Mouse (Mus musculus): ENCODE results near the gene Gnat2. TPM values are rescaled to one million over a fixed set of nuclear protein-coding genes. Genes with fewer than 3 reads are reported as not detected.

The Gnat2 gene
- polyA plus RNA-seq, 1 experiment, result 1.1 TPM

- Histone ChIP-seq H3K79me3 (ENCODE audit: low read depth) (peaks cover 80% of the 10 kb centered on the region), H3K79me2 (ENCODE audit: control insufficient read depth, insufficient read depth) (peaks cover 100% of the 10 kb centered on the region), H3K36me3 (ENCODE audit: control insufficient read depth, insufficient read depth) (peaks cover 13% of the 10 kb centered on the region), H3ac (ENCODE audit: control insufficient read depth, insufficient read length, low read depth) (no peak overlapping the region), H3K27me3 (ENCODE audit: control insufficient read depth, insufficient read depth, insufficient read length) (no peaks in the 10 kb centered on the region), H3K4me3 (ENCODE audit: insufficient read depth, poor library complexity, severe bottlenecking) (no peak overlapping the region)
- TF ChIP-seq MAX (IDR thresholded peaks at IDR 0.05) (no peak), CEBPB (IDR thresholded peaks at IDR 0.05; ENCODE audit: low read depth) (no peak), CTCF (IDR thresholded peaks at IDR 0.05; ENCODE audit: control insufficient read depth, insufficient read depth, insufficient read length) (no peak), MYOD1 (IDR thresholded peaks at IDR 0.05; ENCODE audit: control insufficient read depth, insufficient read length, low read depth) (no peak), MYOG (IDR thresholded peaks at IDR 0.05; ENCODE audit: control insufficient read depth, extremely low read depth, insufficient read length) (no peak), USF1 (IDR thresholded peaks at IDR 0.05; ENCODE audit: low read depth) (no peak), FOSL1 (IDR thresholded peaks at IDR 0.05; ENCODE audit: insufficient read depth, low read length, poor library complexity, severe bottlenecking) (no peak)
Measured at GRCm38 (mm10) chr3:108129367-108129766, 36.8 kb downstream of the Gnat2 start.

GRCm38 (mm10) chr3:108129804-108130203, 37.2 kb downstream of the Gnat2 start:
- TF ChIP-seq MAX (IDR thresholded peaks at IDR 0.05) (no peak), CTCF (IDR thresholded peaks at IDR 0.05; ENCODE audit: control insufficient read depth, insufficient read depth, insufficient read length) (no peak), FOSL1 (IDR thresholded peaks at IDR 0.05; ENCODE audit: insufficient read depth, low read length, poor library complexity, severe bottlenecking) (no peak), MYOG (IDR thresholded peaks at IDR 0.05; ENCODE audit: control insufficient read depth, extremely low read depth, insufficient read length) (no peak), MYOD1 (IDR thresholded peaks at IDR 0.05; ENCODE audit: control insufficient read depth, insufficient read length, low read depth) (no peak), USF1 (IDR thresholded peaks at IDR 0.05; ENCODE audit: low read depth) (no peak), CEBPB (IDR thresholded peaks at IDR 0.05; ENCODE audit: low read depth) (no peak)
- Histone ChIP-seq H3K4me3 (ENCODE audit: insufficient read depth, poor library complexity, severe bottlenecking) (no peak overlapping the region), H3K79me3 (ENCODE audit: low read depth) (peaks cover 84% of the 10 kb centered on the region), H3K27me3 (ENCODE audit: control insufficient read depth, insufficient read depth, insufficient read length) (no peaks in the 10 kb centered on the region), H3K79me2 (ENCODE audit: control insufficient read depth, insufficient read depth) (peaks cover 100% of the 10 kb centered on the region), H3ac (ENCODE audit: control insufficient read depth, insufficient read length, low read depth) (no peak overlapping the region), H3K36me3 (ENCODE audit: control insufficient read depth, insufficient read depth) (peaks cover 13% of the 10 kb centered on the region)

- TF ChIP-seq FOSL1 (IDR thresholded peaks at IDR 0.05; ENCODE audit: insufficient read depth, low read length, poor library complexity, severe bottlenecking), result no peak
- TF ChIP-seq MAX (IDR thresholded peaks at IDR 0.05), result no peak
- TF ChIP-seq USF1 (IDR thresholded peaks at IDR 0.05; ENCODE audit: low read depth), result no peak
- TF ChIP-seq MYOD1 (IDR thresholded peaks at IDR 0.05; ENCODE audit: control insufficient read depth, insufficient read length, low read depth), result no peak
- TF ChIP-seq CEBPB (IDR thresholded peaks at IDR 0.05; ENCODE audit: low read depth), result no peak
- TF ChIP-seq CTCF (IDR thresholded peaks at IDR 0.05; ENCODE audit: control insufficient read depth, insufficient read depth, insufficient read length), result no peak
- TF ChIP-seq MYOG (IDR thresholded peaks at IDR 0.05; ENCODE audit: control insufficient read depth, extremely low read depth, insufficient read length), result no peak
- peaks cover 89% of the 10 kb centered on the region for H3K79me3 ChIP-seq (ENCODE audit: low read depth)
- no peak overlapping the region for H3ac ChIP-seq (ENCODE audit: control insufficient read depth, insufficient read length, low read depth)
- no peak overlapping the region for H3K4me3 ChIP-seq (ENCODE audit: insufficient read depth, poor library complexity, severe bottlenecking)
- peaks cover 13% of the 10 kb centered on the region for H3K36me3 ChIP-seq (ENCODE audit: control insufficient read depth, insufficient read depth)
- peaks cover 100% of the 10 kb centered on the region for H3K79me2 ChIP-seq (ENCODE audit: control insufficient read depth, insufficient read depth)
- H3K27me3 ChIP-seq (ENCODE audit: control insufficient read depth, insufficient read depth, insufficient read length), result no peaks in the 10 kb centered on the region
Measured at GRCm38 (mm10) chr3:108131216-108131615, 38.6 kb downstream of the Gnat2 start.

GRCm38 (mm10) chr3:108131821-108132220, 39.2 kb downstream of the Gnat2 start:
- no peaks in the 10 kb centered on the region for H3K27me3 ChIP-seq (ENCODE audit: control insufficient read depth, insufficient read depth, insufficient read length)
- TF ChIP-seq MYOD1 (IDR thresholded peaks at IDR 0.05; ENCODE audit: control insufficient read depth, insufficient read length, low read depth), result no peak
- no peak for TF ChIP-seq CEBPB (IDR thresholded peaks at IDR 0.05; ENCODE audit: low read depth)
- TF ChIP-seq USF1 (IDR thresholded peaks at IDR 0.05; ENCODE audit: low read depth), result no peak
- TF ChIP-seq MAX (IDR thresholded peaks at IDR 0.05), result no peak
- no peak for TF ChIP-seq FOSL1 (IDR thresholded peaks at IDR 0.05; ENCODE audit: insufficient read depth, low read length, poor library complexity, severe bottlenecking)
- TF ChIP-seq MYOG (IDR thresholded peaks at IDR 0.05; ENCODE audit: control insufficient read depth, extremely low read depth, insufficient read length), result no peak
- TF ChIP-seq CTCF (IDR thresholded peaks at IDR 0.05; ENCODE audit: control insufficient read depth, insufficient read depth, insufficient read length), result no peak
- H3ac ChIP-seq (ENCODE audit: control insufficient read depth, insufficient read length, low read depth), result no peak overlapping the region
- no peak overlapping the region for H3K4me3 ChIP-seq (ENCODE audit: insufficient read depth, poor library complexity, severe bottlenecking)
- peaks cover 13% of the 10 kb centered on the region for H3K36me3 ChIP-seq (ENCODE audit: control insufficient read depth, insufficient read depth)
- H3K79me2 ChIP-seq (ENCODE audit: control insufficient read depth, insufficient read depth), result peaks cover 100% of the 10 kb centered on the region
- H3K79me3 ChIP-seq (ENCODE audit: low read depth), result peaks cover 91% of the 10 kb centered on the region

- H3ac ChIP-seq (ENCODE audit: control insufficient read depth, insufficient read length, low read depth), result no peak overlapping the region
- H3K27me3 ChIP-seq (ENCODE audit: control insufficient read depth, insufficient read depth, insufficient read length), result no peaks in the 10 kb centered on the region
- TF ChIP-seq FOSL1 (IDR thresholded peaks at IDR 0.05; ENCODE audit: insufficient read depth, low read length, poor library complexity, severe bottlenecking), result no peak
- no peak for TF ChIP-seq MAX (IDR thresholded peaks at IDR 0.05)
- no peak for TF ChIP-seq CEBPB (IDR thresholded peaks at IDR 0.05; ENCODE audit: low read depth)
- TF ChIP-seq USF1 (IDR thresholded peaks at IDR 0.05; ENCODE audit: low read depth), result no peak
- TF ChIP-seq MYOD1 (IDR thresholded peaks at IDR 0.05; ENCODE audit: control insufficient read depth, insufficient read length, low read depth), result no peak
- no peak for TF ChIP-seq CTCF (IDR thresholded peaks at IDR 0.05; ENCODE audit: control insufficient read depth, insufficient read depth, insufficient read length)
- no peak for TF ChIP-seq MYOG (IDR thresholded peaks at IDR 0.05; ENCODE audit: control insufficient read depth, extremely low read depth, insufficient read length)
- H3K79me2 ChIP-seq (ENCODE audit: control insufficient read depth, insufficient read depth), result peaks cover 100% of the 10 kb centered on the region
- H3K4me3 ChIP-seq (ENCODE audit: insufficient read depth, poor library complexity, severe bottlenecking), result no peak overlapping the region
- H3K79me3 ChIP-seq (ENCODE audit: low read depth), result peaks cover 96% of the 10 kb centered on the region
- peaks cover 13% of the 10 kb centered on the region for H3K36me3 ChIP-seq (ENCODE audit: control insufficient read depth, insufficient read depth)
Measured at GRCm38 (mm10) chr3:108132484-108132883, 39.9 kb downstream of the Gnat2 start.
